Mouse (Mus musculus): ENCODE data around the gene Prkg1.

GRCm38 (mm10) chr19:31514490-31514889, 250.3 kb downstream of the Prkg1 start:
- TF ChIP-seq CTCF (IDR thresholded peaks at IDR 0.05; ENCODE audit: borderline replicate concordance, insufficient read depth, low read length) (no peak), POLR2A (IDR thresholded peaks at IDR 0.05; ENCODE audit: low read depth, low read length) (no peak)
